Mouse (Mus musculus) CH12F3 (cell line): ENCODE results near the gene Dffa.

Source experiments
- in situ Hi-C: fragments of 300-500 bp; cut with MboI; formaldehyde crosslinking; loops from 2 replicates; pipeline ENCODE4 v1.14.3; 2020; ENCODE audit warnings: low sequenced_read_pairs

The Dffa gene

GRCm38 (mm10) chr4:149103875-149104561, at the start of gene Dffa:
Gene Dffa (plus strand): TSS chr4:149104146.
- in situ Hi-C loops, result no loop called here

- in situ Hi-C loops, result no loop called here
These were observed 48.1 kb upstream of the Dffa start for GRCm38 (mm10) chr4:149055847-149056246.

DNA sequence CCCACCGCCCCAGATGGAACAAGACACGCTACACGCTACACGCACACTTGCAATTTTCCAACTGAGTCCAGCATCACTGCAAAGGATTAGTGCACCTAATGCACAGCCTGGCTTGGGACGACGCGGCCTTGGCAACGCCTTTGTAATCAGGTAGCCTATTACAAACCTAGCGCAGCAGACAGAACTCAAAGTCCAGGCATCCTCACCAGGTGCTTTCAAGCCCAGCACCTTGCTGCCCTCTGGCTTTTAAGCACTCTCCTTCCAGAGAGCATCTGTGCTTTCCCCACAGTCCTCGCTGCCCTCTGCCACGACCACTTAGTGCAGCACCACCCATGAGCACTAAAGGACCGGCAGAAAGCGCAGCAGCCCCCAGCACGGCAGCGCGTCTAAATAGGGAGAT, 47.0 kb upstream of the Dffa start:
- in situ Hi-C loops, result no loop called here

DNA sequence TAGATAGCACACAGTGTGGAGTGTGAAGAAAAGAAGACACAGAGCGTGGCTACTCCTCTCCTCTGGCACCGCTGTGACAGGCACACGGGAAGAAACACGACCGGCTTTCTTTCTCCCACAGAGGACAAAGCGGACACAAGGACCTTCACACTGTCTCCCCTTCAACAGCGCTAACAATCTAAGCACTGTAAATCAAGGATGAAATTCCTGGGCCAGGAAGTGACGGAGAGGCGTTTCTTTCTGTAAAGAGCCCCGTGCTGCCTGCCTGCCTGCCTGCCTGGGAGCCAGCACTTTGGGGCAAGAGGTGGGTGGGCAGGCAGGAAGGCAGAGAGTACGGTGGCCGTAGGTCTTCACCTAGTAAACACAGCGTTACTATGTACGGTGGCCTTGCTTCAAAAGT, 46.5 kb upstream of the Dffa start:
- in situ Hi-C loops, result no loop called here

DNA sequence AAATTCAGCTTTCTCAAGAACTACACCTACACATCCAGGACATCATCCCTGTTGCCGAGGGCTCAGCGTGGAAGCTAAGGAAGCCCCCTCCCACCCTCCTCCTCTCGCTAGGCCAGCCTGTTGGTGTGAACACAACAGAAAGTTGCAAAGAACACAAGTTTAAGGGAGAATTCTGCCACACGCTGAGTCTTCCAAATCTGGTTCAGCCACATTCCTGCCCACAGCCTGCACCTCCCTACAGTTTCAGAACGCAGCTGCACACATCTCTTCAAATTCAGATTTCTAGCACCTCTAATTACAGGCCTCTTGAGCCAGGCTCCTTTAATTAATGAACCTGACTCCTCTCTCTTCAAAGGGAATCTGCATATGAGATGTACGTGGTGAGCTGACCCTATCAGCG, 45.6 kb upstream of the Dffa start:
- in situ Hi-C loops, result no loop called here

DNA sequence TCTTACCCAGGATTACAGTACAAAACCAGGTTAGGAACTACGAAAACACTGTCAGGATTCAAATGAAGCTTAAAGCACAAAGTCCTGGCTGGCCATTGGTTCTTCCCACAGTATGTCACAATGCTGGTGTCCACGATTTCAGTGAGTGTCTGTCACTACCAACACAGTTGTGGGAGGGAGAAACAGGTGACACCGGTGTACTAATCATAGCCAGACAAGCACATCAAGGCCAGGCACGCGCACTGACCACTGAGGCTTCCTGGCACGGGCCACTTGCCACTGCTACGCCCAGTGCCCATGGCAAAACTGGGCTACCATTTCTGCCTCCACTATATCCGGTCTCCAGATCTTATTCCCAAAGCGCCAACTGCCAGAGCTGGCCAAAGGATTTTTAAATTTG, 44.2 kb upstream of the Dffa start:
- in situ Hi-C loops, result no loop called here

DNA sequence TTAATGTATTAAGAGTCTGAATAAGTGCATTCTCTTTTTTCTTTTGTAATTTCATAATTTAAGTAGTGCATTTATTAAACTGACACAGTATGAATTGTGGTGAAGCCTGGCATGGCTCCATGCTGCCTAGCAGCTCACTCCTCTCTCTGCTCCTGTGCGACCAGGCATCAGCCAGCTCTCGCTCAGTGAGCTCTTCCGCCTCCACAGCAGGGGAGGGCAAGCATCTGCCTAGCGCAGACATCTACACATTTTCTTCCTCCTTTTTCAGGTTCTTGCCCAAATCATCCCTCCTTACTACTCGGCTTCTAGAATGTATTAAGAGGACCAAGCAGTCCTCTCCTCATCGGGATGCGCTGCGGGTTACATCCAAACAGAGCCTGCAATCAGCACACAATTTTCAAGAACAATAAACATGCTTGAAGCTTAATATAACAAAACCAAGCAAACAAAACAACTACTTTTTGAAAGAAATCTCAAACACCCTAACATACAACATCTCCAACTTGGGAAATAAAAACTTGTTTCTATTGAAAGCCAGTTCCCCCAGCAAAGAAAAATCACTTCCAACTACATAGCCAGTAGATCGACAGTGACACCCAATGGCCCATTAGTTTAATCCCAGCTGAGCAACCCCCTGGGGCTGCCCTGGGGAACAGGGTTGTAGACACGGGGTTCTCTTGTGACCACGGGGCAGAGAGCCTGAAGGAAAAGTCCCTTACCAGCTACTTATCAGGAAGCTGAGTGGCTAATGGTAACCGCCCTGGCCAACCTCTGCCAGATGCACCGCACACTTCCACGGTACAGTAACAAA, 43.1 kb upstream of the Dffa start:
- in situ Hi-C loops, result no loop called here

DNA sequence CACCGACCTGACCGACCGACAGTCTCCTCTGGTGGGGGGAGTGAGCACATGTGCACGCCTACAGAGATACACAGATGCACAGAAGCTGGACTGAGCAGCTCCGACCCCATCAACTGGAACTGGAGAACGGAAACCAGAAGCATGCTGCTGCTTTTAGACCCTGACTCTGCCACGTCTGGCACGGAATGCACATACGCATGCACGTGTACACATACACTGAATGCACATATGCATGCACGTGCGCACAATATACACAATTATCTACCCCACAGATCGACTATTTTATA, 42.6 kb upstream of the Dffa start:
- in situ Hi-C loops, result no loop called here

DNA sequence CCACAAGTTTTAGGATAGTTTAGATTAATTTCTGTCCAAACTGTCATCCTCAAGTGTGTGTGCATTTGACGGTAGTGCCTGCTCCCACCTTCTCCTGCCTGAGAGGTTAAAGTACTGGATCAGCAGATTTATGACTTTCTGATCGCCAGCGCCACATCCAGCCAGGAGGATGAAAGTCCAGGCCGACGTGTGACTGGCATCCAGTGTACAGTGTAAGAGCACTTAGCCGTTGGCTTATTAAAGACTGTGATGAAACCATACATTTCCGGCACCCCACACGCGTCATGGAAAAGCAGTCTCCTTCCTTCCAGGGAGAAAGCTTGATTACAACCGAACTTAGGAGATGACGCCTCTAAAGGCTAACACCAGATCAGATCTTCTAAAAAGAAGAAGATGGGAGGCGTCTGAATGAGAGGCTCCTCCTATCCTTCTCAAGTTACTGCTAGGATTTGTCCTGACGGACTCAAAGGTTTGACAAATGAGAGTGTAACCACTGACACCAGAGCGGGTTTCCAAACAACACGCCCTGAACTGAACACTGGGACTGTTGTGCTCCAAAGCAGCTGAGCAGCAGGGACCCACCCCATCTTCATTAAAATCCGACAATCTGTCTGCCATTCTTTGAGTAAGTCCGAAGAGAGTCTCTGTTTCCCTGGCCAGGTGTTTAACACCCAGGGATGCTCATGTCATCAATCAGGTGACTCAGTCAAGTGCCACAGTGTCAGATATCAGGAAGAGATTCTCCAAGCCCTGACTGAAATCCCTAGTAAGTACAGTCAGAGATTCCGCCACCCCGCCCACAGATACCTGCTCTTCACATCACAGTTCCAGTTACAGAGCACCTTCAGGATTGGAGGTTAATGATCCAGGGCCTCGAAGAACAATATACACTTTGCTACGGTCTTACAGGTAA, 41.3 kb upstream of the Dffa start:
- in situ Hi-C loops, result no loop called here

DNA sequence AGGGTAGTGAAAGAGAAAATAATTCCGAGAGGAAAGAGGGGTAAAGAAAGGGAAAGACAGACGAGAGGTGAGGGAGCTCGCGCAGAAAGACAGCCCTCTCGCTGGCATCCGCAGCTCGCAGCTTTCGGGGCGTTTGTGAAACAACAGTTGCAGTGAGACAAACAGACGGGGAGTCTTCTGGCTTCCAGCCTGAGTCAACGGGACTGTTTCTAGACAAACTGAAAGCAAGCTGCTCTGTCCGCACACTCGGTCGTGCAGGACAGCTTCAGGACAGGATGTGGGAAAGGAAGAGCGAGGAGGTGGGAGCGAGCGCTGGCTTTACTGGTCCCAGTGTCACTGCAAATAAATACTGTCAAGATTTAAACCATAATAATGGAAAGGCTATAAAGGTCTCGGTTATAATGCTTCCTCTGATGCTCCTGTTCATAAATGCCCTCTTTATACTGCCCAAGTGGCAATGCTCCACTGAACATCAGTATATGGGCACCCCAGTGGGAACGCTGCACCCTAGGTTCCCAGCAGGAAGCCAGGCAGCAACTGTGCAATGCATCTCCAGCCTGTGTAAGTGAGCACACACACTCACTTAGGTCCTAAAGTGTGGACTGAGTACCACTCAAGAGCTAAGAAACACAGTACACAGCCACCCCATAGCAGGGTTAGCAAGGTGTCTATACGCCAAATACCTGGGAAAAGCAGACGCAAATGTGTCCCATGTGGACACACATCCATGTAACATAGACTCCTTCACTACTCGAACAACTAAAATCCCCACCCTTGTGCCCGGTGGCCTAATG, 39.7 kb upstream of the Dffa start:
- in situ Hi-C loops, result no loop called here

DNA sequence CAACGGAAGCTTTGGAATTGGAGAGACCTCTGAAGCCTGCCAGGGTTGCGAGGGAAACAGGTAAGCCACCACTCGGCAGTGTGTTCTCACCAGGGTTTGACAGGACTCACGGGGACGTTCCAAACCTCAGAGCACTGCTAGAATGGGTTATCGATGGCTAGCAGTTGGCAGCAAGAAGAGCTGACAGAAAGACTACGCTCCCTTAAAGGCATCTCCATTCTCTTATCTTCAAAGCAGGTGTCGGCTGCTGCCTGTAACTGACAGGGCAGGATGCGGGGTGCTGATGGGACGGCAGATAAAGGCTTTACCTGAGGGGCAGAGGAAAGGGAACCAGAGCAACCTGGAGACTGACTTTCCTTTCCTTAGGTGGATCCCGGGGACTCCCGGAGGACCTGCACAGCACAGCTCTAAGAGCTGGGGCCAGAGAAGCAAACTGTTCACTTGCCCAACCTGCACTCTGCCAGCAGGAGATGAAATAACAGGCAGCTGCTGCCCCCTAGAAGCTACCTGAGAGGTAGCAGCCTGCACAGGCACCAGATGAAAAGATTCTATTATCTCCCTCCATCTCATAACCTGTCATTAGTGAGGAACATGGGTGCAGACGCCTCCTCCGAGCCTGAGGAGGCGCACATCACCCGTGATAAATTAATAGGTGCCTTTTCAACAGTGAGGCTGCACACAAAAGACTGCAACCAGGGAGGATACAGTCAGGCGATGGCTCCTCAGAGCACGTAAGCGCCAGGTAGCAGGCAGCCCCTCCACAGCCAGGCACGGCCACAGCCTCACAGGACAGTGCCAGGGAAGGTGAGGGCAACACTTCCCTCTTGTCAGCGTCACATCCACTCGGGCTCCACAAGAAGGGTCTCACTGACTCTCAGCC, 37.0 kb upstream of the Dffa start:
- in situ Hi-C loops, result no loop called here

GRCm38 (mm10) chr4:149075073-149075472, 28.9 kb upstream of the Dffa start:
- in situ Hi-C loops, result loop anchor here (10.0 kb wide), 1 partner anchor 370 kb away; no protein-coding TSS in a partner anchor

DNA sequence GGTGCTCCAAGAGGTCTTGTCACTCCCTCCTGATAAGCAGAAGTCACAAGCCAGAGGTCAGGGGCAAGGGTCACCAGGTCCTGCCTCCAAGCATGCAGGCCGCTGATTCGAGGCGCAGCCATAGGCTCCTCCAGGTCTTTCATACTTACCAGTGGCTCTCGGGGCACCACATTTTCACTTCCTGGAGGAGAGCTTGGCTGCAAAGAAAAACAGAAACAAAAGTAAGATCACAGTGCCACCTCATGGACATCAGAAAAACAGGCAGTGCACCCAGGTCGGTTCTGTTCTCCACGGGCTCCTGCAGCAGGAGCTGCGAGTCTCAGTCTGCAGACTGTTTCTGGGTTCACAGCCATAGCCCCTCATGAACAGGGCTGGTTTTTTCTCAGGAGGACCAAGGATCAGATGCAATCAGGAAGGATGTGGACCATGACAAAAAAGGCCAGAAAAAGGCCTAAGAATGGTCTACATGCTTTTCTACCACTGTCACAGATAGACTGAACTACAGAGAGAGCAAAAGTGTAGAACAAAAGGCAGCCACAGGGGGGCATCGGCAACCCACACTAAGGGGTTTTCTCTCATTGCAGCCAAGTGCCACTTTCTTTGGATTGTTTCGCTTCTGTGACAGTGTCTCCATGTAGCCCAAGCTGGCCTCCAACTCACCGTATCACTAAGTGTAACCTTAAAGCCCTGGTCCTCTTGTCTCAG, 27.9 kb upstream of the Dffa start:
- in situ Hi-C loops, result loop anchor here (10.0 kb wide), 1 partner anchor 371 kb away; no protein-coding TSS in a partner anchor

DNA sequence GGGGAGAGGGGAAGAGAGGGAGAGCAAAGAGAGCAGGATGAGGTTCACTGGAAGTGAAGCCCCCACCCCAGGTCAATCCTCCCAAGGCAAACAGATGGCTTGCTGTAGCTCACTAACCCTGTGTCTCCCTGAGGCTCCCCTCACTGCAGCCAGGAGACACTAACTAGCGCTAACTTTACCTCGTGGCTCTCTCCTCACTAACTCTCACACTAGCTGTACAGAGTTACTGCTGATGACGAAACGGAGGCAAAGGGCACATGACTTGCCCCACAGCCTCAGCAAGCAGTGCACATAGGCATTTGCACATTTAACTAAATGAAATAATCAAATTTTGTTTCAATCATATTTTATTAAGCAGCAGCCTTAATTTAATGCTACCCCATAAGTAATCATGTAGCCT, 25.7 kb upstream of the Dffa start:
- in situ Hi-C loops, result loop anchor here (10.0 kb wide), 1 partner anchor 373 kb away; no protein-coding TSS in a partner anchor

DNA sequence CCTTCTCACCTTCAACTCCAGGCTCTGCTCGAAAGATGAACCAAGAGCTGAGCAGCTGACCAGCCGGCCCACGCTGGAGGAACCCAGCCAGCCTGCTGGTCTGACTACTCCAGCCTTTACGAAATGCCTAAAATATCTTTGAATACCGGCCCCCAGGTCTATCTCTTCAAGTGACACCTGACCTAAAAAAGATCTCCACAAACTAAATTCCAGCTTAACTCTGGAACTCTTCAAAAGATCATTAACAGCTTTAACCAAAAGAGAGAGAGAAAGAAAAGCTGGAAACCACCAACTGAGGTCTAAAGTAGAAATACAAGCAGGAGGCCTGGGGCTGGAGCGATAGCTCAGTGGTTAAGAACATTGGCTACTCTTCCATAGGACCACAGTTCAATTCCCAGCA, 24.3 kb upstream of the Dffa start:
- in situ Hi-C loops, result loop anchor here (10.0 kb wide), 1 partner anchor 375 kb away; no protein-coding TSS in a partner anchor

DNA sequence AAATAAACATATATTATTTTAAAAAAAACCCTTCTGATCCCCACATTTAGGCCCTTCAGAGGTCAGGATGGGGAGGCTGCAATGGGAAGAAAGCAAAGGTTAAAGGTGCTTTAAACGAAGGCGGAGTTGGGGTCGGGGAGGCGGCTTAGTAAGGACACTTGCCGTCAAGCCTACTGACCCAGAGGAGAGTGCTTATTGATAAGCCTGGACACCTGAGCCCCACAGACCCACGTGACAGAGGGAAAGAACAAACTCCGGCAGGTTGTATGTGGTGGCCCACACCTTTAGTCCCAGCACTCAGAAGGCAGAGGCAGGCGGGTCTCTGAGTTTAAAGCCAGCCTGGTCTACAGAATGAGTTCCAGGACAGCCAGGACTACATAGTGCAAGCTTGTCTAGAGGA, 23.8 kb upstream of the Dffa start:
- in situ Hi-C loops, result no loop called here

GRCm38 (mm10) chr4:149081528-149081927, 22.4 kb upstream of the Dffa start:
- in situ Hi-C loops, result no loop called here

DNA sequence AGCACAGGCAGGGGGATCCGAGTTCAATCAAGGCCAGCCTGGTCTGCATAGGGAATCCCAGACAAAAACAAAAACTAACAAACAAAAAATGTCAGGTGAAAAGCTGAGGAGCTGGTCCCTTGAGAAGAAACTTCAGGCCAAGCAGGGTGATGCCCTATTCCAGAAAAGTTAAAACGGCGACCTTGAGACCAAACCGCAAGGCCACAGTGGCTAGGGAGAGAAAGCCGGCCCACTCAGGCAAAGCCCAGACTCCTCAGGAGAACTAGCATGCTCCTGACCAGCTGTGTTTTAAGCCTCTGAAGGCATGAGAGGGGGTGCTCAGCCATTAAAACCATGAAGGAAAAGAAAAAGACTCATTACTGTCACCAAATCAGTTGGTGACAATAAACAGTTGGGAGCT, 18.6 kb upstream of the Dffa start:
- in situ Hi-C loops, result no loop called here

GRCm38 (mm10) chr4:149091364-149091763, 12.6 kb upstream of the Dffa start:
- in situ Hi-C loops, result no loop called here
